Mouse (Mus musculus) WW6 (cell line): Measurements from ENCODE around the gene Zfp322a.
"Not testable (repeated sequence)": the region's sequence is repeated elsewhere in the genome, so short reads cannot be mapped to it uniquely, and the experiment has no call there.

Source experiments
- DNase-seq: peaks from one replicate; pipeline ENCODE4 v3.0.0-alpha.2; 2013; ENCODE audit warnings: low read depth, low spot score

Gene Zfp322a

DNA sequence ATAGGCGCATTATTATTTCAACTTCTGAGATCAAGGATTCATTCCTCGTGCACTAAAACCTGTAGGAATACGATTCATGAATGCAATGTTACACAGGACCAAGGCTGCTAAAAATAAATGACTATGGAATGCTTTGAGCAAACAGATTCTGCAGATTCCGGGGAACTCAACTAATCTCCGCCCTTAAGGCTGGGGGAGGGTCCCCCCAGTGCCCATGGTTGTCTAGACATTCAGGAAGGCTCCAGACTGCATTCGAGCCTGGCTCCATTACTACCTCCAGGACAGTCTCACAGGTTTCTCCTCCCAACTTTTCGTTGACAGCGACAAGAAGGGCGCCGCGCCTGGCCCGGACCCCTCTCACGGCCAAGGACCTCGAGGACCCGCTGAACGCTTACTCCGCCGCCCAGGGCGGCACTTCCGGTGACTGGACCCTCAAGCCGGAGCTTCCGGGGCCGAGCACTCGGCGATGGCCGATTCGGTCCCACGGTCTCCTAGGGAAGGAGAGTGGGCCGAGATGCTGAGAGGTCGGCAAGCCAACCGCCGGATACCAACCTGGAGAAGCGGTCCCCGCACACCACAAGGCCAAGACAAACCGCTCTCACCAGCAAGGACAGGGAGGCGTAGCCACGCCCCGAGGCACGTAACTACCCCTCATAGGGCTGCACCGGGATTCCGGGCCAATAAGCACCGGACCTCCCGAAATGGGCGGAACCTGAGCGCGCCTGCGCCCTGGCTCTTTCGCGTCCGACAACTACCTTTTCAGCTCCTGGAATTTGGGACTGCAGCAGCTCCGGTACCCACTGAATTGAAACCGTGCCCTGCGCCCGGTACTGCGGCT, at the start of gene Zfp322a:
TSS of gene Zfp322a (minus strand) at position 626 of the 838 bp plus-strand sequence.
- DNase-seq: peak; percentile 93

GRCm38 (mm10) chr13:23412630-23413521, 43.9 kb upstream of the Zfp322a start:
- no peak for DNase-seq

- DNase-seq: no peak
Observed at GRCm38 (mm10) chr13:23412211-23412629, 43.2 kb upstream of the Zfp322a start.

GRCm38 (mm10) chr13:23411311-23412210, 42.6 kb upstream of the Zfp322a start:
- DNase-seq: no peak

GRCm38 (mm10) chr13:23410632-23411031, 41.6 kb upstream of the Zfp322a start:
- no peak for DNase-seq

- no peak for DNase-seq
Observed at GRCm38 (mm10) chr13:23402626-23403025, 33.6 kb upstream of the Zfp322a start.

- peak; percentile 88 for DNase-seq
Observed at GRCm38 (mm10) chr13:23401683-23402527, 32.9 kb upstream of the Zfp322a start.

GRCm38 (mm10) chr13:23400771-23401682, 32.0 kb upstream of the Zfp322a start:
- DNase-seq: no peak

DNA sequence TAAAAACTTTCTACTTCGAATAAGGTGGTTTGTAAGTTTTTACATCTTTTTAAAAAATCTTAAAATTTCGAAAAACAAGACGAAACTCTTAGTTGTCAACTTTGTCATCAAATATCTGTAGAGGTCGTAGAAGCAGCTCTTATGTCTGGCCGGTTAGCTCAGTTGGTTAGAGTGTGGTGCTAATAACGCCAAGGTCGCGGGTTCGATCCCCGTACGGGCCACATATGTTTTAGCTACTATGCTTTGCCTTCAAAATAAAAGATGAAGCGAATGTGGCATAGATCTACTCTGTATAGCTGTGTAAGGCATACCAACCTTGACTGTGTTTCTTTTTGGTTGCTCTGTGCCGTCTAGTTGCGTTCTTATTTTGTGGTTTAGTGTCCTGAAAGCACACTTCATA, 27.9 kb upstream of the Zfp322a start:
- not testable (repeated sequence) for DNase-seq

GRCm38 (mm10) chr13:23396246-23396703, 27.3 kb upstream of the Zfp322a start:
- no peak for DNase-seq

DNA sequence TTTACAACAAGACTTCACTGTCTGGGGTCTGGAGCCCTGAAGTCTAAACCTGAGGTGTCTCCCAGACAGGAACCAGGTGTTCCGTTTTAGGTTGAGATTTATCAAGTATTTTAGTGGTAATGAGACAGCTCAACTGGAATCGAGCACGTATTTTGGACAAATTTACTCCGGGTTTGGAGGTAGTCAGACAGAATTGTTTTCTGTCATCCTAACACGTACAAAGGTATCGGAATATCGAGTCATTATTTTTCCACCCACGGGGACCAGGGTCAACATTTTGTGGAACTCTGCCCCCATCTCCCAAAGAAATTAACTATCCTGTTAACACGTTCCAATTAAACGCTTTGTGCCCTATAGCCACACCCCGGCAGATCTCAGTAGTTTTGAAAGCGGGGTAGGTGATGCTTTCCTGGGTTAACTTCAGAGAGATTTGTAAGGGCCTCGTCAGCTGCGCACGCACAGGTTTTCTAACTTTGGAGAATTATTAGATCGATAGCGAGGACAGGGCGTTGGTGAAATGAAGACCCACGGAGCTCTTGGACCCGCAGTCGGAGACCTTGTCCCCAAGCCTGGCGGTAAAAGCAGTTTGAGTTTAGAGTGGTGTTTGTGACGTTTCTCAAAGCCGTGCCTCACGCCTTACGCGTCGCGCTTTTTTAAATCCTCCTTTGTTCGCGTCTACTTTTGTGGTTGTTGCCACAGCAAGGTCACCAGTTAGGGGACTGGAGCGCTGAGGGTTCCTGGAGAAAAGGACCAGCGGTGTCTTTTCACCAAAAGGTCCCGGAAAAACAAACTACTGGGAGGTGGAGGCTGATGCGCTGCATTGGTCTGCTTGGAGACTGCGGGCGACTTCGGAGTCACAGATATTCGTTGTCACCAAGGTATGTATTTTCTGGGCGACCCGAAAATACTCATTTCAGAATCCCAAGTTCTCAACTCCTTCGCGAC, 26.6 kb upstream of the Zfp322a start:
- DNase-seq: no peak

DNA sequence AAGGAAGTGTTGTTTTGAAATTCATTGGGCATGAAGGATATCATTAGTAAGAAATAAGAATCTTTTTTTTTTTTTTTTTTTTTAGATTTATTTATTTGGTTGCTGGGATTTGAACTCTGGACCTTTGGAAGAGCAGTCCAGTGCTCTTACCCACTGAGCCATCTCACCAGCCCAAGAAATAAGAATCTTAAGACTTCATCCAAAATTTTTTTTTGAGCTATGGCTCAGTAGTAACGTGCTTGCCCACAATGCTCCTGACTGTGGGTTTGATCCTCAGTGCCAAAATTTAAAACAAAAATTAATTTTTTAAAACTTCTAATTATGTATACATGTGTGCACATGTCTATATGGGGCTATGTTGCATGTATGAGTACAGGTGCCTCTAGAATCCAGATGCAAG, 18.5 kb upstream of the Zfp322a start:
- no peak for DNase-seq

DNA sequence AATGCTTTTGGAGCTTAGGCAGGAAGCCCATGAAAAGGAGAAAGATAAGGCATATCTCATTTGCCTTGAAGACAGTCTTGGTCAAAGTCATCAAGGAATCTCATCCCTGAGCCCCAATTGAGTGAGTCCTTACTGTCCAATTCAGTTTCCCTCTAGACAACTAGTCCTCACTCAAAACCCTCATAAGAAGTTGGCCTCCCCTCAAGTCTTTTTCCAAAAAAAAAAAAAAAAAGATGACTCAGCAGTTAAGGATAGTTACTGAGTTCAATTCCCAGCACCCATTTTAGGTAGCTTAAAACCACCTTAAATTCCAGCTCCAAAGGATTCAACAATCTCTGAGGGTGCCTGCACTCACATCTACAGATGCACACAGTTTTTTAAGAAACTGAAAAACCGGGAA, 14.1 kb upstream of the Zfp322a start:
- no peak for DNase-seq

DNA sequence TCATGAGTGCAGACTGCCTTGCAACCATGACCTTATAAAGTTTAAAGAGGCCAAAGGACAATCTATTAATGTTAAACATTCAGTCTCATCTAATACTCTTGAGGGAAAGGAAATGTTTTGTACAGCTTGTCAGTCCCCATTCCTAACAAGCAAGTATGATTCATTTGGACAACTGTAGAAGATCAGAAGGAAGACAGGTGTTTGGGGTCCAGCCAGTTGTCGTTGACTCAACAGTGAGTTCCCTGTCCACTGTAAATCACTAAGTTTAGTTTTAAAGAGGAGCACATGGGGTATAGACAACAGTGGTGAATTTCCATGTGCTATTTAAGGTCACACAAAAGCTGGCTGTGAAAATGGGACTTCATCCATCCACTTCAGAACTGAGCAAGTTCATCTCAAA, 3.4 kb upstream of the Zfp322a start:
- DNase-seq: no peak

DNA sequence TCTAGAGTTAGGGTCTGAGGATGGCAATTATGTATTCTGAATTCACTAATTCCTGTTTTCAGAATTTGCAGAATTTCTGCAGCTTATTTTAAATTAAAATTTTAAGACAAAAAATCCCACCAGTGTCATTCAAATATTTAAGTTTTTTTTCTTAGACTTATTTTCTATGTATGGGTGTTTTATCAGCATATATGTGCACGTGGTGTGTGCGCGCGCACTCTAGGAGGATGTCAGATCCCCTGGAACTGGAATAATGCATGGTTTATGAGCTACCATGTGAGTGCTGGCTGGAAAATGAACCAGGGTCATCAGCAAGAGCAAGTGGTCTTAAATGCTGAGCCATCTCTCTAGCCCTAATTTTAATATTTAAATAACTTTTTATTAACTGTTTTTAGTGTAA, 1.1 kb upstream of the Zfp322a start:
- no peak for DNase-seq

- DNase-seq: no peak
Observed at GRCm38 (mm10) chr13:23369421-23369765, 385 bp upstream of the Zfp322a start.

DNA sequence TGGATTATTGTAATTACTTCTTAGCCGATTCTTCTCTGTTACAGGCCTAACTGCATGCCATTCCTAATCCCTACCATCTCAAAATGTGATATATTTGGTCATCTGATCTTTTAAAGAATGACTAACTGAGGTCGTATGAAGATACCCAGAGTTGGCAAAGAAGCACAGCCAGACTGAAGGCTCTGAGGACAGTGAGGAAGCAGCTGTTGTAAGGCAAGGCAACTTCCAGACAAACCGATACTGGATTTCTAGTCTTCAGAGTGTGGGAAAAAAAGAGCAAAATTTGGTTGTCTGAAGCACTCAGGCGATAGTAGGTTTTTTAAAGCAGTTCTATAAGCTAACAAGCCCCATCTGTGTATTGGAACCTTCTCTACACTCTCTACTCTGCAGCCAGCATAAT, 7.5 kb downstream of the Zfp322a start:
- DNase-seq: no peak

GRCm38 (mm10) chr13:23354541-23354940, 14.5 kb downstream of the Zfp322a start:
- DNase-seq: not testable (repeated sequence)
